Mouse (Mus musculus): ENCODE results near the gene Ppox.

- TF ChIP-seq CTCF (IDR thresholded peaks at IDR 0.05; ENCODE audit: control insufficient read depth, insufficient read depth, insufficient read length) (no peak), USF1 (IDR thresholded peaks at IDR 0.05; ENCODE audit: low read depth) (no peak)
Observed at GRCm38 (mm10) chr1:171280916-171281527, at the start of gene Ppox.
